Mouse (Mus musculus) heart, postnatal 0 days (tissue): Measurements from ENCODE around the gene Gpr55.

Experiments used
- CTCF ChIP-seq: IDR thresholded peaks from 2 replicates; pipeline ENCODE4 v1.5.1; 2016; ENCODE audit warnings: antibody characterized with exemption, control low read depth, low read depth
- EP300 ChIP-seq: IDR thresholded peaks from 2 replicates; pipeline ENCODE4 v1.6.1; 2016; ENCODE audit warnings: antibody characterized with exemption, low read depth

GRCm38 (mm10) chr1:85894231-85894747 lies 66.5 kb downstream of the Gpr55 start, which contains the start of gene Itm2c:
- no peak for TF ChIP-seq CTCF
- no peak for TF ChIP-seq EP300
